Mouse (Mus musculus) MEL (cell line): ENCODE results near the gene Irak2. TPM values are rescaled to one million over a fixed set of nuclear protein-coding genes. Genes with fewer than 3 reads are reported as not detected.

Experiments
- DNase-seq: peaks from one replicate; pipeline ENCODE4 v3.0.0; 2011; ENCODE audit warnings: low read depth, low spot score
- H3K27ac ChIP-seq: 2 replicates; pipeline ENCODE4 v1.5.1; 2012; ENCODE audit warnings: low read depth, mild to moderate bottlenecking, control low read depth, low read length, moderate library complexity; ENCODE audit not compliant: control insufficient read depth
- H3K27me3 ChIP-seq, 2 experiments: fragments of 150-350 bp in 1 of 2; sonication (generic) in 1 of 2; 2 replicates each; pipeline ENCODE4 v1.6.1; 2012; ENCODE audit warnings: low read length in 2 of 2, mild to moderate bottlenecking in 2 of 2, improper control_type of control experiment in 1 of 2, moderate library complexity in 1 of 2; ENCODE audit not compliant: insufficient read depth in 2 of 2, control insufficient read depth in 1 of 2
- H3K36me3 ChIP-seq, 2 experiments: 2 replicates each; pipeline ENCODE4 v1.6.1; 2012 to 2014; ENCODE audit warnings: low read length in 2 of 2, improper control_type of control experiment in 1 of 2, inconsistent platforms in 1 of 2, mild to moderate bottlenecking in 1 of 2; ENCODE audit not compliant: insufficient read depth in 2 of 2, control insufficient read depth in 1 of 2
- H3K4me1 ChIP-seq, 2 experiments: fragments of 150-350 bp in 1 of 2; sonication (generic) in 1 of 2; 2 replicates each; pipeline ENCODE4 v1.6.1; 2012; ENCODE audit warnings: low read length in 2 of 2, improper control_type of control experiment in 1 of 2, mild to moderate bottlenecking in 1 of 2; ENCODE audit not compliant: insufficient read depth in 2 of 2, control insufficient read depth in 1 of 2
- H3K4me3 ChIP-seq, 2 experiments: fragments of 150-350 bp in 1 of 2; sonication (generic) in 1 of 2; 2 replicates each; pipeline ENCODE4 v1.5.1; 2012; ENCODE audit warnings: low read depth in 2 of 2, low read length in 2 of 2, mild to moderate bottlenecking in 2 of 2, moderate library complexity in 2 of 2, control low read depth in 1 of 2, improper control_type of control experiment in 1 of 2; ENCODE audit not compliant: control insufficient read depth in 1 of 2, insufficient read depth in 1 of 2
- H3K79me2 ChIP-seq: 2 replicates; pipeline ENCODE4 v1.6.1; 2012; ENCODE audit warnings: mild to moderate bottlenecking, low read length, moderate library complexity; ENCODE audit not compliant: control insufficient read depth, poor library complexity, insufficient read depth
- H3K9ac ChIP-seq: 2 replicates; pipeline ENCODE4 v1.6.1; 2012; ENCODE audit warnings: low read depth, mild to moderate bottlenecking, control low read depth, low read length, moderate library complexity; ENCODE audit not compliant: control insufficient read depth, poor library complexity, severe bottlenecking
- H3K9me3 ChIP-seq: fragments of 150-350 bp; sonication (generic); replicated peaks from 2 replicates; pipeline ENCODE4 v1.6.1; 2012; ENCODE audit warnings: mild to moderate bottlenecking, low read length, improper control_type of control experiment, moderate library complexity; ENCODE audit not compliant: insufficient read depth
- CTCF ChIP-seq, 3 experiments: IDR thresholded peaks in 2 of 3; conservative IDR thresholded peaks in 1 of 3; 2 replicates each; pipeline ENCODE4 v1.5.1; 2011 to 2012; ENCODE audit warnings: low read length in 3 of 3, low read depth in 2 of 3, mild to moderate bottlenecking in 2 of 3, improper control_type of control experiment in 1 of 3, inconsistent platforms in 1 of 3, mixed read lengths in 1 of 3, moderate library complexity in 1 of 3; ENCODE audit not compliant: control insufficient read depth in 1 of 3, insufficient read depth in 1 of 3, poor library complexity in 1 of 3, severe bottlenecking in 1 of 3
- EP300 ChIP-seq, 2 experiments: IDR thresholded peaks; 2 replicates each; pipeline ENCODE4 v1.6.1; 2011; ENCODE audit warnings: improper control_type of control experiment in 2 of 2, low read length in 2 of 2, low read depth in 1 of 2, mild to moderate bottlenecking in 1 of 2
- ETS1 ChIP-seq: IDR thresholded peaks from 2 replicates; pipeline ENCODE4 v1.6.1; 2012; ENCODE audit warnings: low read depth, mild to moderate bottlenecking, inconsistent platforms, low read length, improper control_type of control experiment, moderate library complexity
- JUND ChIP-seq: IDR thresholded peaks from 2 replicates; pipeline ENCODE4 v1.6.1; 2011; ENCODE audit warnings: low read depth, mild to moderate bottlenecking, improper control_type of control experiment, low read length
- MAX ChIP-seq: IDR thresholded peaks from 2 replicates; pipeline ENCODE4 v1.6.1; 2011; ENCODE audit warnings: low read length, improper control_type of control experiment
- MAZ ChIP-seq: IDR thresholded peaks from 2 replicates; pipeline ENCODE4 v1.6.1; 2012; ENCODE audit warnings: low read depth, mild to moderate bottlenecking, inconsistent platforms, low read length, improper control_type of control experiment
- MEF2A ChIP-seq: IDR thresholded peaks from 2 replicates; pipeline ENCODE4 v1.6.1; 2014; ENCODE audit warnings: low read depth, mild to moderate bottlenecking, inconsistent platforms, low read length, improper control_type of control experiment; ENCODE audit not compliant: poor library complexity, insufficient replicate concordance, severe bottlenecking; ENCODE audit errors: extremely low read depth
- MXI1 ChIP-seq: IDR thresholded peaks from 2 replicates; pipeline ENCODE4 v1.6.1; 2011; ENCODE audit warnings: mild to moderate bottlenecking, low read depth, low read length, improper control_type of control experiment
- MYC ChIP-seq: IDR thresholded peaks from 2 replicates; pipeline ENCODE4 v1.6.1; 2011; ENCODE audit warnings: low read depth, mild to moderate bottlenecking, low read length, improper control_type of control experiment, moderate library complexity
- NELFE ChIP-seq: IDR thresholded peaks from 2 replicates; pipeline ENCODE4 v1.6.1; 2011; ENCODE audit warnings: low read depth, low read length, improper control_type of control experiment
- NRF1 ChIP-seq: IDR thresholded peaks from 2 replicates; pipeline ENCODE4 v1.6.1; 2014; ENCODE audit warnings: low read depth, mild to moderate bottlenecking, inconsistent platforms, low read length, improper control_type of control experiment, moderate library complexity; ENCODE audit not compliant: poor library complexity, insufficient read depth, severe bottlenecking
- POLR2A ChIP-seq, 2 experiments: IDR thresholded peaks; 2 replicates each; pipeline ENCODE4 v1.6.1; 2011 to 2012; ENCODE audit warnings: low read length in 2 of 2, mild to moderate bottlenecking in 2 of 2, control low read depth in 1 of 2, improper control_type of control experiment in 1 of 2, low read depth in 1 of 2, moderate library complexity in 1 of 2; ENCODE audit not compliant: control insufficient read depth in 1 of 2, insufficient read depth in 1 of 2, poor library complexity in 1 of 2
- RCOR1 ChIP-seq: IDR thresholded peaks from 2 replicates; pipeline ENCODE4 v1.6.1; 2012; ENCODE audit warnings: low read depth, mild to moderate bottlenecking, inconsistent platforms, low read length, improper control_type of control experiment
- SIN3A ChIP-seq: IDR thresholded peaks from 2 replicates; pipeline ENCODE4 v1.6.1; 2012; ENCODE audit warnings: low read length, improper control_type of control experiment, inconsistent platforms
- TCF12 ChIP-seq: IDR thresholded peaks from 2 replicates; pipeline ENCODE4 v1.6.1; 2014; ENCODE audit warnings: low read depth, mild to moderate bottlenecking, inconsistent platforms, low read length, improper control_type of control experiment, moderate library complexity
- USF1 ChIP-seq: IDR thresholded peaks from 2 replicates; pipeline ENCODE4 v1.6.1; 2014; ENCODE audit warnings: low read depth, mild to moderate bottlenecking, inconsistent platforms, low read length, improper control_type of control experiment, moderate library complexity
- ZMIZ1 ChIP-seq: IDR thresholded peaks from 2 replicates; pipeline ENCODE4 v1.6.1; 2012; ENCODE audit warnings: low read depth, mild to moderate bottlenecking, inconsistent platforms, low read length, improper control_type of control experiment, moderate library complexity
- polyA plus RNA-seq, 2 experiments: library from polyadenylated mRNA; stranded (reverse) in 1 of 2; unstranded in 1 of 2; fragments of >175 nt in 1 of 2; fragments of >200 nt in 1 of 2; gene quantifications; 2 replicates each; pipeline versions ENCODE4 v1.2.1 to v1.2.4; 2012; ENCODE audit warnings: low replicate concordance in 2 of 2, low read depth in 1 of 2; ENCODE audit not compliant: insufficient read length in 2 of 2, insufficient read depth in 1 of 2, missing spikeins in 1 of 2
- total RNA-seq: library from RNA; depleted of rRNA; stranded (reverse); fragments of 300-350 nt; gene quantifications from 2 replicates; pipeline ENCODE4 v1.2.3, GENCODE M21; 2012

The Irak2 gene
- total and polyA plus RNA-seq, 3 experiments, result 5.2 to 6.8 TPM; not detected in 1

DNA sequence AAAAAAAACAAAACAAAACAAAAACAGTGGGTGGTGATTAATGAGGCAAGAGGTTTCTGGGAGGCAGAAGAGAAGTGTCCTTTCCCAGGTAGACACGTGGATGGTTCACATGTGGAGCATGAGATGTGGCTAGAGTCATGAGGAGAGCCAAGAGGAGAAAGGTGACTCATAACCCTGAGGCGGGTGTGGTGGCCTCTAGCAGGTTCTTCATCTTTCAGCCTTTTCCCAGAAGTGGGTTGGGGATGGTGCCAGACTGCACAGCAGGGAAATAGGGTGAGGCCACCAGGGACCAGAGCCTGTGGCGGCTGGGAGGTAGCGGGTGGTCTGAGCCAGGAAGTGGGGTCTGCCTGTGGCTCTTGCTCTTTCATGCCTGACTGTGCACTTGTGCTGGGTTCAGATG, 37.0 kb downstream of the Irak2 start:
- no peaks in the 10 kb centered on the region for H3K27me3 ChIP-seq
- H3K36me3 ChIP-seq, result peaks cover 0 to 5% of the 10 kb centered on the region in 2 experiments; a peak in 2 of 4 replicates
- no peaks in the 10 kb centered on the region for H3K9me3 ChIP-seq
- no peak overlapping the region for H3K27ac ChIP-seq
- peaks cover 6 to 11% of the 10 kb centered on the region in 2 experiments; a peak in 2 of 4 replicates for H3K4me1 ChIP-seq
- H3K79me2 ChIP-seq, result no peaks in the 10 kb centered on the region
- H3K4me3 ChIP-seq, result no peak overlapping the region
- TF ChIP-seq MYC, result 0 out of 2 replicates have a peak, but pooled peaks have one; percentile 31
- TF ChIP-seq MAX, result 0 out of 2 replicates have a peak, but pooled peaks have one; percentile 39
- no peak for TF ChIP-seq CTCF (IDR thresholded peaks at IDR 0.05 in 2 of 3, conservative IDR thresholded peaks at IDR 0.05 in 1 of 3; ENCODE audit: control insufficient read depth in 1 of 3, insufficient read depth in 1 of 3, low read depth in 2 of 3, low read length in 3 of 3, poor library complexity in 1 of 3, severe bottlenecking in 1 of 3)
- TF ChIP-seq ETS1, result no peak
- peak; percentile 49 for DNase-seq
- no peak overlapping the region for H3K9ac ChIP-seq

- Histone ChIP-seq H3K36me3 (peaks cover 0 to 5% of the 10 kb centered on the region in 2 experiments; a peak in 2 of 4 replicates), H3K27ac (no peak overlapping the region), H3K9me3 (no peaks in the 10 kb centered on the region), H3K27me3 (no peaks in the 10 kb centered on the region), H3K4me1 (peaks cover 8 to 13% of the 10 kb centered on the region in 2 experiments; a peak in 3 of 4 replicates), H3K9ac (no peak overlapping the region), H3K79me2 (no peaks in the 10 kb centered on the region), H3K4me3 (no peak overlapping the region)
- no peak for DNase-seq
- TF ChIP-seq POLR2A (IDR thresholded peaks at IDR 0.05; ENCODE audit: control insufficient read depth in 1 of 2, insufficient read depth in 1 of 2, low read depth in 1 of 2, low read length in 2 of 2, poor library complexity in 1 of 2) (no peak), MAX (no peak), MEF2A (no peak), NELFE (no peak), JUND (no peak), NRF1 (no peak), SIN3A (no peak), MAZ (no peak), USF1 (no peak), EP300 (IDR thresholded peaks at IDR 0.05; ENCODE audit: low read depth in 1 of 2, low read length in 2 of 2) (no peak), MYC (no peak), TCF12 (no peak), RCOR1 (no peak), ZMIZ1 (no peak), CTCF (IDR thresholded peaks at IDR 0.05 in 2 of 3, conservative IDR thresholded peaks at IDR 0.05 in 1 of 3; ENCODE audit: control insufficient read depth in 1 of 3, insufficient read depth in 1 of 3, low read depth in 2 of 3, low read length in 3 of 3, poor library complexity in 1 of 3, severe bottlenecking in 1 of 3) (no peak), MXI1 (no peak)
Measured at GRCm38 (mm10) chr6:113675991-113676390, 37.7 kb downstream of the Irak2 start.
